Mouse (Mus musculus) colon, adult 2 months (tissue): ENCODE data around the gene Gzmc. TPM values are rescaled to one million over a fixed set of nuclear protein-coding genes. Genes with fewer than 3 reads are reported as not detected.

ENCODE experiments used
- polyA plus RNA-seq: library from polyadenylated mRNA; depleted of rRNA; stranded (reverse); fragments of >200 nt; gene quantifications from 2 replicates; pipeline ENCODE4 v1.2.3, GENCODE M21; 2012; rRNA removed

Gene Gzmc
- polyA plus RNA-seq: not detected in 2 replicates

GRCm38 (mm10) chr14:56234556-56234955 is at the start of gene Gzmc:
Gene Gzmc, minus strand, starts transcription at chr14:56234656.

GRCm38 (mm10) chr14:56262153-56262552 is 27.7 kb upstream of the Gzmc start, which contains the start of gene Gzmb:
Gene Gzmb, minus strand, starts transcription at chr14:56262260.

GRCm38 (mm10) chr14:56211317-56211716 is 23.1 kb downstream of the Gzmc start, which contains the start of gene Gzmf:
Gene Gzmf, minus strand, starts transcription at chr14:56211417.

Other genes starting within 250 kb of the Gzmc start
- 0.27 and 1.2 TPM in 2 replicates for gene Mcpt1, start 216.7 kb downstream of the Gzmc start, polyA plus RNA-seq
- gene Mcpt9, start 204.2 kb downstream of the Gzmc start, polyA plus RNA-seq: not detected in 2 replicates
- gene Mcpt2, start 192.6 kb downstream of the Gzmc start, polyA plus RNA-seq: 0.29 TPM in 1 of 2 replicates, not detected in the other
- 0.16 and 0.17 TPM in 2 replicates for gene Mcpt4, start 172.3 kb downstream of the Gzmc start, polyA plus RNA-seq
- not detected in 2 replicates for gene Mcpt8, start 149.4 kb downstream of the Gzmc start, polyA plus RNA-seq
- not detected in 2 replicates for gene Ctsg, start 132.1 kb downstream of the Gzmc start, polyA plus RNA-seq
- not detected in 2 replicates for gene Gzme, start 114.0 kb downstream of the Gzmc start, polyA plus RNA-seq
- not detected in 2 replicates for gene Gzmd, start 102.0 kb downstream of the Gzmc start, polyA plus RNA-seq
- not detected in 2 replicates for gene Gzmg, start 75.1 kb downstream of the Gzmc start, polyA plus RNA-seq
- gene Gzmn, start 60.1 kb downstream of the Gzmc start, polyA plus RNA-seq: not detected in 2 replicates
- not detected in 2 replicates for gene Gzmf, start 23.2 kb downstream of the Gzmc start, polyA plus RNA-seq
- gene Gzmb, start 27.6 kb upstream of the Gzmc start, polyA plus RNA-seq: 0.47 and 1.1 TPM in 2 replicates
- gene Atp12a, start 130.4 kb upstream of the Gzmc start, polyA plus RNA-seq: 52.1 and 62.0 TPM in 2 replicates
- gene Rnf17, start 167.9 kb upstream of the Gzmc start, polyA plus RNA-seq: not detected in 2 replicates